Mouse (Mus musculus): ENCODE results near the gene Plpp2. TPM values are rescaled to one million over a fixed set of nuclear protein-coding genes. Genes with fewer than 3 reads are reported as not detected.

Plpp2 gene
- total and polyA plus RNA-seq, 3 experiments = 2.3 to 3.8 (median 3.5) TPM

DNA sequence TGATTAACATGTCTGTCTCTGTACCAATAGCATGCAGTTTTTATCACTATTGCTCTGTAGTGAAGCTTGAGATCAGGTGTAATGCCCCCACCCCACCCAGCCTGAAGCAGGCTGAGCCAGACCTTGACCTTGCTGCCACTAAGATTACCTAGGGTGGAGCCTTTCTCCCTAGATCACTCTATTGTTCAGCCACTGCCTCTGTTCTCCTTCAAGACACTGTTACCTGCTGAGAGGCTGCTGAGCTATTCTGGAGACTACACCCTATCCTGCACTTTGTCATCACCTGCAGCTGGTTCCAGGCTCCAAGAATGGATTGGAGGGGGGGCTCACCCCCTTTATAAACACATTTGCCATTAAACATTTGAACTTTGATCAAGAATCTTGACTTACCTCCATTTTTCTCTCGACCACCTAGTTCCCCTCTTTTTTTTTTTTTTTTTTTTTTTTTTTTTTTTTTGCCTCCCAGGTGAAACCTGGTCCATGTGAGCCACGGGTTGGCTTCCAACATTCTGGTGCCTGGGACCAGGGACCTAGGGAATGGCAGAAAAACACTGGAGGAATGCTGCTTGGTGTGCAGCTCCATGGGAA lies 36.8 kb downstream of the Plpp2 start:
- no peaks in the 10 kb centered on the region for H3K4me1 ChIP-seq (ENCODE audit: control insufficient read depth, insufficient read depth, low read length)
- no peaks in the 10 kb centered on the region for H3K27me3 ChIP-seq (ENCODE audit: control insufficient read depth, insufficient read depth, low read length)
- DNase-seq = no peak
- 51% methylated on average over 2 of the region's 2 CpGs for WGBS
- H3K4me3 ChIP-seq = no peak overlapping the region
- intact Hi-C loops (cut with DNase I) = no loop called here
- no peak overlapping the region for H3K27ac ChIP-seq
- TF ChIP-seq CTCF (IDR thresholded peaks at IDR 0.05) (no peak), POLR2A (IDR thresholded peaks at IDR 0.05; ENCODE audit: insufficient read depth, low read depth, low read length) (no peak), EP300 (IDR thresholded peaks at IDR 0.05; ENCODE audit: insufficient read depth, low read depth, low read length) (no peak)
- H3K79me2 ChIP-seq (replicated peaks; ENCODE audit: control insufficient read depth, insufficient read depth, low read length) = no peaks in the 10 kb centered on the region
- H3K36me3 ChIP-seq (ENCODE audit: control insufficient read depth, insufficient read depth, low read length) = no peaks in the 10 kb centered on the region
- H3K9ac ChIP-seq (ENCODE audit: low read depth, low read length) = no peak overlapping the region

DNA sequence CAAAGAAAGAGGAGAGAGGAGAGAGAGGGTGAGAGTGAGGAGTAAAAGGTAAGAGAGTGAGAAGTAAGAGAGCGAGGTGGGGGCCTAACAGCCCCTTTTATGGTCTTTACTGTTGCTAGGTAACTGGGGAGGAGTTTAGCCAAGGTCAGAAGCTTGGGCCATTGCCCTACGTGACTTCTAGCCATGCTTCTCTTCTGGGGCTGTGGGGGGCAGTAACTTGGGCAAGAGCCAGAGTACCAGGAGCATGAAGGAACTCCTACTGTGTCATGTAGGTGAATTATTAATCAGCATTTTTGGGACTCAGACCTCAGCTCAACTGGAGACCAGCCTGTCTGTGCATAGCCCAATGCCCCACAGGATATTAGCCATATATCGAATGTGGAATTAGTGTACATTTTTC lies 37.7 kb downstream of the Plpp2 start:
- Histone ChIP-seq H3K27ac (no peak overlapping the region), H3K9ac (ENCODE audit: low read depth, low read length) (no peak overlapping the region), H3K27me3 (ENCODE audit: control insufficient read depth, insufficient read depth, low read length) (no peaks in the 10 kb centered on the region), H3K4me3 (no peak overlapping the region), H3K79me2 (replicated peaks; ENCODE audit: control insufficient read depth, insufficient read depth, low read length) (no peaks in the 10 kb centered on the region), H3K4me1 (ENCODE audit: control insufficient read depth, insufficient read depth, low read length) (no peaks in the 10 kb centered on the region), H3K36me3 (ENCODE audit: control insufficient read depth, insufficient read depth, low read length) (no peaks in the 10 kb centered on the region)
- no peak for DNase-seq
- WGBS = 60% methylated on average over 3 of the region's 3 CpGs
- intact Hi-C loops (cut with DNase I) = no loop called here
- no peak for TF ChIP-seq POLR2A (IDR thresholded peaks at IDR 0.05; ENCODE audit: insufficient read depth, low read depth, low read length)
- TF ChIP-seq EP300 (IDR thresholded peaks at IDR 0.05; ENCODE audit: insufficient read depth, low read depth, low read length) = no peak
- no peak for TF ChIP-seq CTCF (IDR thresholded peaks at IDR 0.05)

Small RNAs within 50 kb of the gene (microRNA-seq; reads per million reads assigned to microRNA genes)
- gene Mir6909 = 0 to 0.39 reads per million in 2 experiments

Other genes starting within 250 kb of the Plpp2 start
- not detected for gene Vmn2r82, start 177.3 kb downstream of the Plpp2 start, total RNA-seq (2021)
- gene Vmn2r82, start 177.3 kb downstream of the Plpp2 start, polyA plus RNA-seq (2012; rRNA removed) = not detected in 2 replicates
- not detected for gene Vmn2r83, start 65.1 kb downstream of the Plpp2 start, total RNA-seq (2021)
- gene Vmn2r83, start 65.1 kb downstream of the Plpp2 start, polyA plus RNA-seq (2012; rRNA removed) = not detected in 2 replicates
- 10 to 100 TPM; 12.7 to 12.9 TPM for gene Mier2, start 21.4 kb upstream of the Plpp2 start, total RNA-seq (2021)
- 27.4 and 31.8 TPM in 2 replicates for gene Mier2, start 21.4 kb upstream of the Plpp2 start, polyA plus RNA-seq (2012; rRNA removed)
- not detected for gene Theg, start 53.5 kb upstream of the Plpp2 start, total RNA-seq (2021)
- 0.10 TPM in 1 of 2 replicates, not detected in the other for gene Theg, start 53.5 kb upstream of the Plpp2 start, polyA plus RNA-seq (2012; rRNA removed)
- gene C2cd4c, start 80.2 kb upstream of the Plpp2 start, total RNA-seq (2021) = under 1 TPM in 1 of 2 experiments, not detected in 1; 0.10 TPM
- 0.02 and 0.09 TPM in 2 replicates for gene C2cd4c, start 80.2 kb upstream of the Plpp2 start, polyA plus RNA-seq (2012; rRNA removed)
- 1 to 10 TPM; 1.9 to 2.1 TPM for gene Shc2, start 104.1 kb upstream of the Plpp2 start, total RNA-seq (2021)
- 2.9 and 3.7 TPM in 2 replicates for gene Shc2, start 104.1 kb upstream of the Plpp2 start, polyA plus RNA-seq (2012; rRNA removed)
- not detected for gene Odf3l2, start 111.9 kb upstream of the Plpp2 start, total RNA-seq (2021)
- not detected in 2 replicates for gene Odf3l2, start 111.9 kb upstream of the Plpp2 start, polyA plus RNA-seq (2012; rRNA removed)
- gene Madcam1, start 130.8 kb upstream of the Plpp2 start, total RNA-seq (2021) = not detected
- gene Madcam1, start 130.8 kb upstream of the Plpp2 start, polyA plus RNA-seq (2012; rRNA removed) = not detected in 2 replicates
- 10 to 100 TPM; 16.5 to 18.8 TPM for gene Tpgs1, start 135.6 kb upstream of the Plpp2 start, total RNA-seq (2021)
- 18.0 and 28.1 TPM in 2 replicates for gene Tpgs1, start 135.6 kb upstream of the Plpp2 start, polyA plus RNA-seq (2012; rRNA removed)
- gene Cdc34, start 148.4 kb upstream of the Plpp2 start, total RNA-seq (2021) = 100 to 1,000 TPM; 196 to 216 TPM
- 352 and 397 TPM in 2 replicates for gene Cdc34, start 148.4 kb upstream of the Plpp2 start, polyA plus RNA-seq (2012; rRNA removed)
- 1 to 10 TPM; 6.4 to 6.5 TPM for gene Gzmm, start 155.2 kb upstream of the Plpp2 start, total RNA-seq (2021)
- gene Gzmm, start 155.2 kb upstream of the Plpp2 start, polyA plus RNA-seq (2012; rRNA removed) = 7.4 and 9.2 TPM in 2 replicates
- gene Bsg, start 170.7 kb upstream of the Plpp2 start, total RNA-seq (2021) = 1,000 to 10,000 TPM; 1,364 to 1,491 TPM
- 1,570 and 1,684 TPM in 2 replicates for gene Bsg, start 170.7 kb upstream of the Plpp2 start, polyA plus RNA-seq (2012; rRNA removed)
- 10 to 100 TPM; 17.0 to 17.5 TPM for gene Hcn2, start 182.8 kb upstream of the Plpp2 start, total RNA-seq (2021)
- 23.8 and 33.5 TPM in 2 replicates for gene Hcn2, start 182.8 kb upstream of the Plpp2 start, polyA plus RNA-seq (2012; rRNA removed)
- 10 to 100 TPM; 42.2 to 44.7 TPM for gene Polrmt, start 212.8 kb upstream of the Plpp2 start, total RNA-seq (2021)
- gene Polrmt, start 212.8 kb upstream of the Plpp2 start, polyA plus RNA-seq (2012; rRNA removed) = 47.0 and 52.3 TPM in 2 replicates
- gene Fgf22, start 221.3 kb upstream of the Plpp2 start, total RNA-seq (2021) = not detected
- gene Fgf22, start 221.3 kb upstream of the Plpp2 start, polyA plus RNA-seq (2012; rRNA removed) = not detected in 2 replicates
- 10 to 100 TPM; 22.9 to 23.6 TPM for gene Rnf126, start 233.2 kb upstream of the Plpp2 start, total RNA-seq (2021)
- 41.4 and 48.0 TPM in 2 replicates for gene Rnf126, start 233.2 kb upstream of the Plpp2 start, polyA plus RNA-seq (2012; rRNA removed)
- 1 to 10 TPM; 3.8 to 4.7 TPM for gene Fstl3, start 243.5 kb upstream of the Plpp2 start, total RNA-seq (2021)
- 9.7 and 11.9 TPM in 2 replicates for gene Fstl3, start 243.5 kb upstream of the Plpp2 start, polyA plus RNA-seq (2012; rRNA removed)